Mouse (Mus musculus) bone marrow macrophage, adult 2 months (primary cell): ENCODE results near the gene Rbp1.

ENCODE experiments used
- CTCF ChIP-seq: IDR thresholded peaks from 2 replicates; pipeline ENCODE4 v1.5.1; 2012; ENCODE audit warnings: low read depth, mild to moderate bottlenecking, low read length, moderate library complexity
- POLR2A ChIP-seq: IDR thresholded peaks from 2 replicates; pipeline ENCODE4 v1.6.1; 2012; ENCODE audit warnings: mild to moderate bottlenecking, low read depth, low read length, borderline replicate concordance

- no peak for TF ChIP-seq CTCF
- no peak for TF ChIP-seq POLR2A
Observed at GRCm38 (mm10) chr9:98485815-98486214, 63.1 kb downstream of the Rbp1 start, which contains the start of gene Rbp2.
